Mouse (Mus musculus) liver, embryonic 11.5 days (tissue): Measurements from ENCODE around the gene H2-M10.5. TPM values are rescaled to one million over a fixed set of nuclear protein-coding genes. Genes with fewer than 3 reads are reported as not detected.
"Not testable (repeated sequence)": the region's sequence is repeated elsewhere in the genome, so short reads cannot be mapped to it uniquely, and the experiment has no call there.

ENCODE experiments used
- ATAC-seq: fragments of 200-750 bp; cut with Nextera tagmentation; replicated peaks from 2 replicates; pipeline ENCODE4 v1.8.0; 2017; ENCODE audit warnings: moderate number of reproducible peaks, mild to moderate bottlenecking, moderate TSS enrichment, moderate library complexity; ENCODE audit not compliant: low FRiP score
- DNase-seq: peaks from one replicate; pipeline ENCODE4 v3.0.0-alpha.2; 2017; ENCODE audit warnings: low spot score
- H3K27ac ChIP-seq: fragments of 300-500 bp; sonication (generic); 2 replicates; pipeline ENCODE4 v1.5.1; 2014; ENCODE audit warnings: mild to moderate bottlenecking, low read depth, low read length, control low read depth
- H3K27me3 ChIP-seq: fragments of 300-500 bp; sonication (generic); replicated peaks from 2 replicates; pipeline ENCODE4 v1.6.1; 2014; ENCODE audit warnings: low read length, mixed read lengths; ENCODE audit not compliant: control insufficient read depth, insufficient read depth
- H3K36me3 ChIP-seq: fragments of 300-500 bp; sonication (generic); 2 replicates; pipeline ENCODE4 v1.6.1; 2014; ENCODE audit warnings: mild to moderate bottlenecking, low read length, moderate library complexity, mixed read lengths; ENCODE audit not compliant: control insufficient read depth, insufficient read depth
- H3K4me1 ChIP-seq: fragments of 300-500 bp; sonication (generic); replicated peaks from 2 replicates; pipeline ENCODE4 v1.6.1; 2014; ENCODE audit warnings: low read length, mixed read lengths; ENCODE audit not compliant: control insufficient read depth, insufficient read depth
- H3K4me2 ChIP-seq: fragments of 300-500 bp; sonication (generic); 2 replicates; pipeline ENCODE4 v1.6.1; 2014; ENCODE audit warnings: mild to moderate bottlenecking, control low read depth, moderate library complexity
- H3K4me3 ChIP-seq: fragments of 300-500 bp; sonication (generic); 2 replicates; pipeline ENCODE4 v1.5.1; 2014; ENCODE audit warnings: low read depth, low read length, control low read depth
- H3K9ac ChIP-seq: fragments of 300-500 bp; sonication (generic); 2 replicates; pipeline ENCODE4 v1.6.1; 2014; ENCODE audit warnings: low read depth, low read length, control low read depth
- H3K9me3 ChIP-seq: fragments of 300-500 bp; sonication (generic); 2 replicates; pipeline ENCODE4 v1.6.1; 2016; ENCODE audit warnings: low read length, inconsistent platforms, mixed read lengths; ENCODE audit not compliant: control insufficient read depth
- WGBS: fragments of 180-500 bp; shearing (Covaris S2); extraction: QIAGEN DNeasy Blood & Tissue Kit; methylation state at CpG from one replicate; pipeline ENCODE4 v1.1.7; 2014; 5-methylcytosine and 5-hydroxymethylcytosine counted together
- polyA plus RNA-seq: library from polyadenylated mRNA; unstranded; fragments of >200 nt; fragmentation: Nextera tagmentation; extraction: Ambion mirVana; gene quantifications from 2 replicates; pipeline ENCODE4 v1.2.1, GENCODE M21; 2014

The H2-M10.5 gene
- polyA plus RNA-seq, 1 experiment from 2014 or later, result not detected

GRCm38 (mm10) chr17:36799493-36799892 lies 26.8 kb downstream of the H2-M10.5 start:
- no peaks in the 10 kb centered on the region for H3K4me1 ChIP-seq
- no peak overlapping the region for H3K9ac ChIP-seq
- H3K4me2 ChIP-seq, result no peak overlapping the region
- H3K27ac ChIP-seq, result no peak overlapping the region
- DNase-seq, result no peak
- WGBS, result 71% methylated on average over 10 of the region's 10 CpGs
- no peak overlapping the region for H3K4me3 ChIP-seq
- no peaks in the 10 kb centered on the region for H3K27me3 ChIP-seq
- ATAC-seq, result no peak
- no peaks in the 10 kb centered on the region for H3K9me3 ChIP-seq
- no peaks in the 10 kb centered on the region for H3K36me3 ChIP-seq

GRCm38 (mm10) chr17:36799921-36800462 lies 27.3 kb downstream of the H2-M10.5 start:
- not testable (repeated sequence) for H3K9ac ChIP-seq, H3K36me3 ChIP-seq, DNase-seq, H3K27ac ChIP-seq, H3K27me3 ChIP-seq, ATAC-seq, H3K4me1 ChIP-seq, H3K9me3 ChIP-seq, H3K4me3 ChIP-seq, H3K4me2 ChIP-seq
- 45% methylated on average over 4 of the region's 4 CpGs for WGBS

DNA sequence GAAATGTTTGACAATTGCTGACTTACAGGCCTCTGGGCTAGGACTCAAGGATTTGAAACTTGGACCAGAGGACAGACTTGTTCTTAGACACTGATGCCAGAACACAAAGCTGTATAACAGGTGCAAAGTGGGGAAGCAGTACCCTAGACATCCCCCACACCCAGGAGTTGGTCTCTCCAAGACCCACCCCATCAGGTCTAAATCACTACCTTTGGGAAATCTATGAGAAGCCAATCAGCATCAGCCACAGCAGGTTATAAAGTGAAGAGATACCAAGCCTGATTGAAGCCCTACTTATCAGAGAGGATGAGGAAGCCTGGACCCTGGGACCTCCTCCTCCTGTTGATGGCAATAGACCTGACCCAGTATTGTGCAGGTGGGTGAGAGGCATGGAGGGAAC lies 39.2 kb downstream of the H2-M10.5 start, which contains the start of gene H2-M10.6:
H2-M10.6 (plus strand) TSS at position 301 of the 400 bp plus-strand sequence.
- Histone ChIP-seq H3K27ac (no peak within 1 kb of the TSS), H3K9ac (no peak within 1 kb of the TSS), H3K9me3 (no peaks in the 10 kb centered on the region), H3K4me3 (no peak within 1 kb of the TSS), H3K27me3 (no peaks in the 10 kb centered on the region), H3K36me3 (no peaks in the 10 kb centered on the region), H3K4me2 (no peak within 1 kb of the TSS), H3K4me1 (no peaks in the 10 kb centered on the region)
- no peak for DNase-seq
- ATAC-seq, result no peak

DNA sequence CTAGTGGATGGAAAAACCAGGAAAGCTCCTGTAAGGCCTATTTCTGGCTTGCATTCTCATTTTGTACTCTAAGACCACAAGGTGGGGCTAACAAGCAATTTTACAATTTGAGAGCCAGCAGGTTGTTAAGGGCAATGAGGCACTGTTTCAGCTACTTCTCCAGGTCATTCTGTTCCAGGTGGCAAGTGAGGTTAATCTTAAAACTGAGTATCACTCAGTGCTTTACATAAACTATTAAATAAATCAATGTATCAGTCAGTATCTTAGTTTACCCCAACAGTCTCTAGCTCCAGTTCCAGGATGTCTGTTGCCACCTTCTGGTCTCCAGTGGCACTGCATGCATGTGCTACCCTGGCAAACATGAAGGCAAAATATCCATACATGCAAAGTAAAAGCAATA lies 51.3 kb downstream of the H2-M10.5 start:
- H3K27ac ChIP-seq, result no peak overlapping the region
- H3K9me3 ChIP-seq, result no peaks in the 10 kb centered on the region
- H3K36me3 ChIP-seq, result no peaks in the 10 kb centered on the region
- H3K27me3 ChIP-seq, result peaks cover 3% of the 10 kb centered on the region; the same call in 1 of the 2 replicates
- H3K9ac ChIP-seq, result no peak overlapping the region
- ATAC-seq, result peak; percentile 49; the same call in 1 of the 2 replicates
- DNase-seq, result no peak
- H3K4me1 ChIP-seq, result no peaks in the 10 kb centered on the region
- no peak overlapping the region for H3K4me2 ChIP-seq
- H3K4me3 ChIP-seq, result no peak overlapping the region

DNA sequence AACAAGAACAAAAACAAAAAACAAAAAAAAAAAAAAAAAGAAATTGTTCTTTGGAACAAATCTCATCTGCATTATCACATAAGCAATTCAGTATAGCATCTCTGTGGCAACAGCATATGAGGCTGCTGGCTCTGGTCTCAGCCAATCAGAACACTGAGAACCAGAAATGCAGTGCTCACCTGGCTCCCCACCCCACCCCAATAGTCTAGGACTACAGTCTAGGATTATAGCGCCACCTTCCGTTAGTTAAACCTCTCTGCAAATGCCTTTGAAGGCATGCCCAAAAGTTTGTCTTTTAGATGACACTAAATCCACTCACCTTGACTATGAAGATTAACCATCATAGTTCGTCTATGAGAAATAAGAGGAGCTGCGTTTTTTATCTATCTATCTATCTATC lies 52.8 kb downstream of the H2-M10.5 start:
- no peak overlapping the region for H3K27ac ChIP-seq
- ATAC-seq (no peak; the same call in 1 of the 2 replicates), DNase-seq (no peak)
- H3K4me2 ChIP-seq, result no peak overlapping the region
- H3K9ac ChIP-seq, result no peak overlapping the region
- H3K27me3 ChIP-seq, result peaks cover 3% of the 10 kb centered on the region; the same call in 1 of the 2 replicates
- H3K4me1 ChIP-seq, result no peaks in the 10 kb centered on the region
- no peaks in the 10 kb centered on the region for H3K9me3 ChIP-seq
- WGBS, result 22% methylated on average over 4 of the region's 4 CpGs
- no peaks in the 10 kb centered on the region for H3K36me3 ChIP-seq
- no peak overlapping the region for H3K4me3 ChIP-seq

Other genes starting within 250 kb of the H2-M10.5 start
- gene H2-M11, start 225.8 kb upstream of the H2-M10.5 start, polyA plus RNA-seq, result not detected in 2 replicates
- gene H2-M9, start 130.2 kb upstream of the H2-M10.5 start, polyA plus RNA-seq, result not detected in 2 replicates
- not detected in 2 replicates for gene H2-M1, start 100.7 kb upstream of the H2-M10.5 start, polyA plus RNA-seq
- gene H2-M10.6, start 39.3 kb downstream of the H2-M10.5 start, polyA plus RNA-seq, result not detected in 2 replicates
- gene Trim26, start 64.2 kb downstream of the H2-M10.5 start, polyA plus RNA-seq, result 16.6 and 20.7 TPM in 2 replicates
- gene Trim15, start 94.3 kb downstream of the H2-M10.5 start, polyA plus RNA-seq, result 0.18 and 0.29 TPM in 2 replicates
- gene Trim10, start 96.7 kb downstream of the H2-M10.5 start, polyA plus RNA-seq, result 70.1 and 81.4 TPM in 2 replicates
- not detected in 2 replicates for gene Trim40, start 117.2 kb downstream of the H2-M10.5 start, polyA plus RNA-seq
- not detected in 2 replicates for gene Trim31, start 125.2 kb downstream of the H2-M10.5 start, polyA plus RNA-seq
- 0.14 TPM in 1 of 2 replicates, not detected in the other for gene Rnf39, start 170.0 kb downstream of the H2-M10.5 start, polyA plus RNA-seq
- 78.5 and 84.7 TPM in 2 replicates for gene Ppp1r11, start 178.8 kb downstream of the H2-M10.5 start, polyA plus RNA-seq
- 55.2 and 62.2 TPM in 2 replicates for gene Znrd1, start 185.6 kb downstream of the H2-M10.5 start, polyA plus RNA-seq
- gene Znrd1as, start 185.7 kb downstream of the H2-M10.5 start, polyA plus RNA-seq, result 5.4 and 6.6 TPM in 2 replicates
- not detected in 2 replicates for gene 2410137M14Rik, start 208.3 kb downstream of the H2-M10.5 start, polyA plus RNA-seq
- gene H2-M5, start 216.6 kb downstream of the H2-M10.5 start, polyA plus RNA-seq, result 0.08 and 0.09 TPM in 2 replicates
- 28.3 and 28.8 TPM in 2 replicates for gene Zfp57, start 228.3 kb downstream of the H2-M10.5 start, polyA plus RNA-seq